Mouse (Mus musculus): ENCODE data around the gene Dhx32. TPM values are rescaled to one million over a fixed set of nuclear protein-coding genes. Genes with fewer than 3 reads are reported as not detected.

The Dhx32 gene
- 37.7 and 42.0 TPM in 2 replicates for polyA plus RNA-seq (2015; fragmentation: Nextera tagmentation; extraction: Ambion mirVana)

DNA sequence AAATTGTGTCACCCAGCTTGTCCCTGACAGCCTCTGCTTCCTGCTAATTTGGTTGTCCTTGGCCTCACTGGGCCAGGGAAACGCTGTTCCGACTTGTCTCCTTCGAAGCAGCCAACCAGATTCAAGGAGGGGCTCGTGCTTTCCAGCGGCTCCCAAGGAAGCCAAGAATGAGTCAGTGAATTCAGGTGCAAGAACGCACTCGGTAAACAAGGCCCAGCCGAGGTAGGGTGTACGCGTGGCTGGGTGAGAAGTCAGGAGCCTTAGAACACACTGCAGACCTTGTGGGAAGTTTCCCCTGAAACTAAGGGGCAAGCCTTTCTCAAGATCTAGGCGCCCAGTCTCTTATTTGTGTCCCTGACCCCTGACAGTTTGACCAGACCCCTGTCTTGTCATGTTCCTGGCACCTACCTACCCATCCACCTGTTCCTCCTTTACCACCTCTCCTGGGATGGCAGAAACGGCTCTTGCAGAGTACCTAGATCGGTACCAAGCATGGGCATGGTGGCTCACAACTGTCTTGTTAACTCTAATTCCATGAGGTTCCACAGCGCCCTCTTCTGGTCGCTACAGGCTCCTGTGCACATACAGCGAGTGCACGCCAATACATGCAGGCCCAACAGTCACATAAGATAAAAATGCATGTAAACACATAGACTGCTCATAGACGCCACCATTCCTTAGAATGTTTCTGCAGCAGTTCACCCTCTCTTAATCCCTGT is at the start of gene Dhx32:
Gene Dhx32 (minus strand): TSS at position 10 of the 719 bp plus-strand sequence.
- H3K9ac ChIP-seq: no peak within 1 kb of the TSS
- 0 out of 2 replicates have a peak within 1 kb of the TSS, but pooled peaks have one; percentile 9 for H3K4me2 ChIP-seq
- H3K27me3 ChIP-seq: no peaks in the 10 kb centered on the region
- no peak within 1 kb of the TSS for H3K4me3 ChIP-seq
- 24% methylated on average over 18 of the region's 18 CpGs for WGBS
- no peak within 1 kb of the TSS for H3K27ac ChIP-seq (replicated peaks)
- no peak for ATAC-seq (ENCODE audit: low FRiP score, low read depth)
- H3K36me3 ChIP-seq: no peaks in the 10 kb centered on the region
- H3K9me3 ChIP-seq: no peaks in the 10 kb centered on the region
- peaks cover 8% of the 10 kb centered on the region; the same call in 1 of the 2 replicates for H3K4me1 ChIP-seq (replicated peaks)

DNA sequence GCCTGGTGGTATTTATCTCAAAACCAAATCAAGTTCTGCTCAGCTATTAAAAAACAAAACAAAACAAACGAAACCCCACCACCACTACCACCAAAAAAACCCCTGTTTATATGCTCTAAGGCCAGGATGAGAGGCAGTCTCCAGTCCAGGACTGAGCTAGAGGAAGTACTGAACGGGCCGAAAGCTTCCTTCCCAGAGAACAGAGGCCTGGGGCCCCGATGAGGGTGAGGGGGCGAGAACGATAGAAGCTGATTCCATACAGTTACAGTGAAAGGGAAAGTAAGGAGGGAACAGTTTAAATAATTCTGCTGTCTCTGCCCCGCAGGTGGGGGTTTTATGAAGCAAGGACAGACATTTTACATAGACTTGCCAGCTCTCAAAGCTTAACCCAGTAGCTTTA is 47.1 kb upstream of the Dhx32 start:
- no peaks in the 10 kb centered on the region for H3K27me3 ChIP-seq
- H3K36me3 ChIP-seq: no peaks in the 10 kb centered on the region
- no peaks in the 10 kb centered on the region for H3K4me1 ChIP-seq (replicated peaks)
- no peak overlapping the region for H3K4me3 ChIP-seq
- H3K27ac ChIP-seq (replicated peaks): no peak overlapping the region
- ATAC-seq (ENCODE audit: low FRiP score, low read depth): no peak
- no peak overlapping the region for H3K4me2 ChIP-seq
- H3K9ac ChIP-seq: no peak overlapping the region
- 72% methylated on average over 7 of the region's 7 CpGs for WGBS
- no peaks in the 10 kb centered on the region for H3K9me3 ChIP-seq

DNA sequence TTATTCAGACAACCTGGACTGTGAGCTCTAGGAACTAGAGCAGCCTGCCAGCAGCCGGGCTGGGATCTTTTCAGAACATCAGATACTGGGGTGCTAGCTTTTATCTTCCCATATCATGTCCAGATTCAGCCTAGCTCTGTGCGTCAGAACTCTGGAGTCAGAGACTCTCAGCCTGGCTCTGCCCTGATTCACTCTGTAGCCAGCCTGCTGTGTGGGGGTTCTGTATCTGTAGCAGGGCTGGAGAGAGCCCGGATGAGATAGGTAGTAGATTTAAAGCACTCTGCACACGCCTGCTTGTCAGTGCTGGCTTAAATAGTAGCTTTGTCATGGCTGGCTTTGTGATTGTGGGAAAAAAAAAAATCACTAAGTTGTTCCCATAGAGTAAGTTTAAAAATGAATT is 46.0 kb upstream of the Dhx32 start:
- no peak overlapping the region for H3K9ac ChIP-seq
- WGBS: 44% methylated on average over 4 of the region's 4 CpGs
- H3K4me1 ChIP-seq (replicated peaks): no peaks in the 10 kb centered on the region
- no peaks in the 10 kb centered on the region for H3K36me3 ChIP-seq
- H3K4me2 ChIP-seq: no peak overlapping the region
- no peak for ATAC-seq (ENCODE audit: low FRiP score, low read depth)
- H3K27me3 ChIP-seq: no peaks in the 10 kb centered on the region
- no peak overlapping the region for H3K4me3 ChIP-seq
- H3K9me3 ChIP-seq: no peaks in the 10 kb centered on the region
- H3K27ac ChIP-seq (replicated peaks): no peak overlapping the region

DNA sequence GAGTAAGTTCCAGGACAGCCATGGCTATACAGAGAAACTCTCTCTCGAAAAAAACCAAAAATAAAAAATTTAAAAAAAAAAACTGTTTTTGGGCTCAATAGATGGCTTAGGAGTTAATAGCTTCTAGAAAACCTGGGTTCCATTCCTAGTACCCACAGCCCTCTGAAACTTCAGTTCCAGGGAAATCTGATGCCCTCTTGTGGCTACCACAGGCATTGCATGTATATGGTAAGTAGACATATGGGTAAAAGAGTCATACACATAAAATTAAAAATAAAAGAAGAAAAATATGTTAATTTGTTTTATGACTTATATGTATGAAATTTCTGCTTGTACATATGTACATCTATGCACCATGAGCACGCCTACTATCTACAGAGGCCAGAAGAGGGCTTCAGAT is 42.1 kb upstream of the Dhx32 start:
- Histone ChIP-seq H3K4me3 (no peak overlapping the region), H3K9me3 (no peaks in the 10 kb centered on the region), H3K27ac (replicated peaks) (no peak overlapping the region), H3K4me1 (replicated peaks) (no peaks in the 10 kb centered on the region), H3K4me2 (no peak overlapping the region), H3K27me3 (no peaks in the 10 kb centered on the region), H3K36me3 (no peaks in the 10 kb centered on the region), H3K9ac (no peak overlapping the region)
- no peak for ATAC-seq (ENCODE audit: low FRiP score, low read depth)
- WGBS: 99% methylated on average over 2 of the region's 2 CpGs

DNA sequence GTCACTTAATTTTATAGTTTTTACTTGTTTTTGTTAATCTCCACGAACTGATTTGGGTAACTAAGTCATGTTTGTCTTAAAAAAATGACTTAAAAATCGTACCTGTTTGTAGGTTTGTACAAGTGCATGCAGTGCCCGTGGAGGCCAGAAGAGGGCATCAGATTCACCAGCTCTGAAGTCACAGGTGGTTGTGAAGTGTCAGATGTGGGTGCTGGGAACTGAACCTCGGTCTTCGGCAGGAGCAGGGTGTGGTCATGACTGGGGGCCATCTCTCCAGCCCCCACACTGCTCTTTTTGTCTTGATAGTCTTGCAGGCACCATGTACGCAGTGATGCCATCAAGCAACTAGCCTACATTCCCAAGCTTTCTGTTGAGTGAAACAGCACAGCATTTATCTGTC is 41.2 kb upstream of the Dhx32 start:
- Histone ChIP-seq H3K36me3 (no peaks in the 10 kb centered on the region), H3K9me3 (no peaks in the 10 kb centered on the region), H3K9ac (no peak overlapping the region), H3K27me3 (no peaks in the 10 kb centered on the region), H3K27ac (replicated peaks) (no peak overlapping the region), H3K4me3 (no peak overlapping the region), H3K4me1 (replicated peaks) (no peaks in the 10 kb centered on the region), H3K4me2 (no peak overlapping the region)
- 84% methylated on average over 6 of the region's 6 CpGs for WGBS
- ATAC-seq (ENCODE audit: low FRiP score, low read depth): no peak

DNA sequence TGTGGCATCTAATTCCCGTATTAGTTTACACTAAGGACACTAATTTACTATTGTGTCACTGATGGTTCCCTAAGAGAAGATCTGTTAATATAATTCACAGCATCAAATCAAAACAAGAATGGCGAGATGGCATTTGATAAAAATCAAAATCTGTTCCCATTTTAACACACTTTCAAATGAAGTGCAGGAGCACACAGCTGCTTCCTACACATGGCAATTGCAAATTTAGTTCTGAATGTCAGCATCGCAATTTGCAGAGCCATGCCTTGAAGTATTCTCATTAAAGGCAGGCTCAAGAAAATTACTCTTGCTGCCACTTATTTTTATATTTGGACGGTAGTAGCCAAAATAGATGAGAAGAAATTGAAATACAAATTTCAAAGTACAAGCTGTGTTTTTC is 30.8 kb upstream of the Dhx32 start:
- 64% methylated on average over 4 of the region's 4 CpGs for WGBS
- ATAC-seq (ENCODE audit: low FRiP score, low read depth): no peak
- no peaks in the 10 kb centered on the region for H3K36me3 ChIP-seq
- H3K9me3 ChIP-seq: no peaks in the 10 kb centered on the region
- no peak overlapping the region for H3K27ac ChIP-seq (replicated peaks)
- H3K9ac ChIP-seq: no peak overlapping the region
- H3K27me3 ChIP-seq: no peaks in the 10 kb centered on the region
- H3K4me3 ChIP-seq: no peak overlapping the region
- H3K4me2 ChIP-seq: no peak overlapping the region
- no peaks in the 10 kb centered on the region for H3K4me1 ChIP-seq (replicated peaks)

DNA sequence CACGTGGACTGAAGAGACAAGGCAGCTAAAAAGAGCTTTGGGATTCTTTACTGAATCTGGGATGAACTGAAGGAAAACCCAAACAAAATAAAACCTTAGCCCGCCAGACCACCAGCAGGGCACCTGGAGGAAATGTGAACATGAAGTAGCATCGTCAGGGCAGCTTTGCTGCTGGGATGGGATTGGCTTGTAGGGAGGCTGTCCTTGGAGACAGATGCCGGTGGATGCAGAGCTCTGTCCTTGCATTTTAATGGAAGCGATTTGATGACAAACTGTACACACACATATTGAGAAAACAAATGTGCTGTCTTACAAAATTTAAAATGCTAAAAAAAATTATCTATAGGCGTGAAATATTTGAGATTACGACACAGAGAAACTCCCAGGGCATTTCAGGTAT is 30.4 kb upstream of the Dhx32 start:
- H3K27ac ChIP-seq (replicated peaks): no peak overlapping the region
- no peaks in the 10 kb centered on the region for H3K27me3 ChIP-seq
- no peaks in the 10 kb centered on the region for H3K36me3 ChIP-seq
- H3K9ac ChIP-seq: no peak overlapping the region
- no peaks in the 10 kb centered on the region for H3K9me3 ChIP-seq
- WGBS: 59% methylated on average over 7 of the region's 7 CpGs
- H3K4me2 ChIP-seq: no peak overlapping the region
- H3K4me3 ChIP-seq: no peak overlapping the region
- H3K4me1 ChIP-seq (replicated peaks): no peaks in the 10 kb centered on the region
- no peak for ATAC-seq (ENCODE audit: low FRiP score, low read depth)

DNA sequence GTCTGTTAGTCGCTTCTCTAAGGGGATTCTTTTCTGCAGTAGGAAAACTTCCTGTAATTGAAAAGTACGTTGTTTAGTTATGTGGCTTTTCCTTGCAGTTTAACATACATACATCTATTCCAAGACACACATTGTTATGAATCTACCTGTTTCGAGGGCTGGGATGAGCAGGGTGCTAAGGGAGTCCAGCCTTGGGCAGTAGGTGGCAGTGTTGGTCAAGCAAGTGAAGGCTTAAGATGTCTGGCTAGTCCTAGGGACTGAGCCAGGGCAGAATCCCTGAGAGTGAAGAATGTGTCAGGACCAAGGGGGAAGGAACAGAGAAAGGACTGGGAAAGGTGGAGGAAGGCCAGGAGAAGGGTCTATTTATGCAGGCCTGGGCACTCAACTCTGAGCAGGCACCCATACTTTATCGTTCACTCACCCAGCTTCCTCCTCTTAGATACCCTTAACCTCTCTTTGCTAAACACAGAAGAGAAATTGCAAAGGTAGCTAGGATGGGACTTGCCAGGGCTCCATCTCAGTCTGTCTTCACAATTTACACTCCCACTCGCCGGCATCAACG is 23.2 kb upstream of the Dhx32 start:
- no peak overlapping the region for H3K9ac ChIP-seq
- no peaks in the 10 kb centered on the region for H3K27me3 ChIP-seq
- H3K36me3 ChIP-seq: no peaks in the 10 kb centered on the region
- H3K4me3 ChIP-seq: no peak overlapping the region
- no peak overlapping the region for H3K4me2 ChIP-seq
- H3K9me3 ChIP-seq: no peaks in the 10 kb centered on the region
- WGBS: 52% methylated on average over 7 of the region's 7 CpGs
- ATAC-seq (ENCODE audit: low FRiP score, low read depth): 0 out of 2 replicates have a peak, but pooled peaks have one; percentile 68
- H3K27ac ChIP-seq (replicated peaks): no peak overlapping the region
- peaks cover 3% of the 10 kb centered on the region; the same call in 1 of the 2 replicates for H3K4me1 ChIP-seq (replicated peaks)

DNA sequence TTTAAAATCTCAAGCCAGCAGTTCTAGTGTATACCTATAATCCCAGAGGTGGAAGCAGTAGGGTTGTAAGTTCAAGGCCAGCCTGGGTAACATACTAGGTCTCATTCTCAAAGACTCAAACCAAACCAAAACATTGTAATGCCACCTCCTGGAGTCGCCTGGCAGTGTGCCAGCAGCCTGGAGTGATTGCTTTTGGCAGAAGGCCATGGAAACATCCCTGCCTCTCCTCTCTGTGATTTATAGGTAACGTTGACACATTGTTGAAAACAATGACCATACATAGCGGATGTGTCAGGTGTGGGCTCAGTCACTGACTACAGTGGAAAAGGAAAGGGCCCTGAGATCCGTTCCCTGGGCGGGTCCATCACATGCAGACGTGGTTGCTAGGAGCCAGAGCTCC is 19.3 kb upstream of the Dhx32 start:
- no peak for ATAC-seq (ENCODE audit: low FRiP score, low read depth)
- no peaks in the 10 kb centered on the region for H3K27me3 ChIP-seq
- no peak overlapping the region for H3K27ac ChIP-seq (replicated peaks)
- WGBS: 53% methylated on average over 6 of the region's 6 CpGs
- H3K4me1 ChIP-seq (replicated peaks): peaks cover 3% of the 10 kb centered on the region; the same call in 1 of the 2 replicates
- no peak overlapping the region for H3K4me3 ChIP-seq
- H3K4me2 ChIP-seq: no peak overlapping the region
- no peaks in the 10 kb centered on the region for H3K9me3 ChIP-seq
- H3K36me3 ChIP-seq: no peaks in the 10 kb centered on the region
- no peak overlapping the region for H3K9ac ChIP-seq

DNA sequence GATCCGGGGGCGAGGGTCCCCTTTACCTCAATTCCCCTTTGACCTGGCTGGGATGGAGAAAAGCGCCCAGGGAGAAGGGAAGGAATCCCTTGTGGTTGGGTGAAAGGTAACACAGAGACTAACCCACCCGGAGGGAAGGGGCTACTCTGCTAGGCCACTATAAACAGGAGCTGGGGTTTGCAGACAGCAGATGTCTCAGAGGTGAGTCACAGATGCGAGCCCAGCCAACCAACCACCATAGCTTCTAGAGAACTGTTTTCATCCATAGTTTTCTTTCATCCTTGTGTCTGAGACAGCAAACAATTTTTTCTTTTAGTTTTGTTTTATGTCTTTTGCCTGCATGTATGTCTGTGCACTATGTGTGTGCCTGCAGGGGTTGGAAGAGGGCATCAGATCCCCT is 17.4 kb upstream of the Dhx32 start:
- ATAC-seq (ENCODE audit: low FRiP score, low read depth): no peak
- 82% methylated on average over 5 of the region's 5 CpGs for WGBS
- no peak overlapping the region for H3K27ac ChIP-seq (replicated peaks)
- no peak overlapping the region for H3K4me2 ChIP-seq
- H3K9ac ChIP-seq: no peak overlapping the region
- no peaks in the 10 kb centered on the region for H3K36me3 ChIP-seq
- no peaks in the 10 kb centered on the region for H3K9me3 ChIP-seq
- H3K4me3 ChIP-seq: no peak overlapping the region
- H3K4me1 ChIP-seq (replicated peaks): peaks cover 3% of the 10 kb centered on the region; the same call in 1 of the 2 replicates
- H3K27me3 ChIP-seq: no peaks in the 10 kb centered on the region

DNA sequence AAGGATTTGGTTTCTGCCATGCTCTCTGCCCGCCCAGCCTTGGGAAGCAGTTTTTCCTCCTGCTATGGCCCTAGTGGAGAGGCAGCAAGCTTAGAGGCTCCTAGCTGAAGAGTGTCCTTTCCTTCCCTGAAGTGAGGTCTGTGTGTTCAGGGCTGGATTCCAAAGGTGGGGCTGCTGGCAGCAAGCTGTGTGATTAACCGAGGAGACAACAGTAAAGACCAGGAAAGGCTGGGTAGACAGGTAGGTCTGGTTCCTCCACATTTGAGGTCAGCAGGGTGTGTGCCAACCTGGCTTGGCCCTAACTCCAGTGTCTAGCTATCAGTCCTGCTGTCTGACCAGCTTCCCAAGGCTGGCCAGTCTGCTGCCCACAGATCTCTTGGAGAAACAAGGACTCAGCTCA is 12.2 kb upstream of the Dhx32 start:
- Histone ChIP-seq H3K36me3 (no peaks in the 10 kb centered on the region), H3K4me3 (no peak overlapping the region), H3K4me1 (replicated peaks) (peaks cover 8% of the 10 kb centered on the region; the same call in 1 of the 2 replicates), H3K9me3 (no peaks in the 10 kb centered on the region), H3K9ac (no peak overlapping the region), H3K27me3 (no peaks in the 10 kb centered on the region), H3K4me2 (no peak overlapping the region), H3K27ac (replicated peaks) (no peak overlapping the region)
- ATAC-seq (ENCODE audit: low FRiP score, low read depth): no peak
- WGBS: 94% methylated on average over 2 of the region's 2 CpGs

DNA sequence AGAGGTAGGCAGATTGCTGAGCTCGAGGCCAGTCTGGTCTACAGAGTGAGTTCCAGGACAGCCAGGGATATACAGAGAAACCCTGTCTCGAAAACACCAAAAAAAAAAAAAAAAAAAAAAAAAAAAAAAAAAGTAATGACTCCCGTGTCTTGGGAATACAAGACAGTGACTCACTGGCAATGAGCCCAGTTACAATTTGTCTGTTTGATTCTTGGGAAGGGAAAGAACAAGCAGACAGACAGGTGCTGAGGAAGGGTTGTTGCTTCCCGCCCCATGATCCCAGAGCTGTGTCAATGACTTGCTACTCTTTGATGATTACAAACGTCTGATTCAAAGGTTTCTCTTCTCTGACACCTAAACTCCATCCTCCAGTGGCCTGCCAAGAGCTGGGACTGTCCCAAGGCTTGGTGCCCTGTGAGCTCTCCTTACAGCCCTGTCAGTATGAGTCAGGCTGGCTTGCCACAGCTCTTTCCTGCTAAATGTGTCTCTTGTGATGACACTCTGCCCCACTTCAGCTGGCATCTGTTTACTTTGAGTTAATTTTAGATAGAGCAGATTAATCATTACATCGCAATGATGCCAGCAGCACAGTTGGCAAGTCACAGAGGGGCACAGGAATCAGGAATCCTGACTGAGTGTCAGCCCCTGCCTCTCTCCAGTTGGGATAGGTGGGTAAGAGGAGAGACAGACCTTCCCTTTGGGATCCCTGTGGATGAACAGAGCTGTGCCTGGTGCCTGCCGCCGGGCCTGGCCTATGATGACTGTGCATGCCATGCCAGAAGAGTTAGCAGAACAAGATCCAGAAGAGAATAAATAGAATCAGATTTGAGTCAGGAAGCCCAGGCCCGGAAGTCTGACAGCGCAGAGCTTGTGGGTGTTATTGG is 11.0 kb upstream of the Dhx32 start:
- 64% methylated on average over 9 of the region's 10 CpGs for WGBS
- Histone ChIP-seq H3K27me3 (no peaks in the 10 kb centered on the region), H3K4me2 (no peak overlapping the region), H3K9ac (no peak overlapping the region), H3K4me1 (replicated peaks) (peaks cover 8% of the 10 kb centered on the region; the same call in 1 of the 2 replicates), H3K4me3 (no peak overlapping the region), H3K9me3 (no peaks in the 10 kb centered on the region), H3K27ac (replicated peaks) (no peak overlapping the region), H3K36me3 (no peaks in the 10 kb centered on the region)
- no peak for ATAC-seq (ENCODE audit: low FRiP score, low read depth)

Data from hindbrain, embryonic 15.5 days (tissue).